Mouse (Mus musculus) midbrain, embryonic 13.5 days (tissue): ENCODE results near the gene Dbi. TPM values are rescaled to one million over a fixed set of nuclear protein-coding genes. Genes with fewer than 3 reads are reported as not detected.

Experiments
- ATAC-seq: fragments of 200-750 bp; cut with Nextera tagmentation; 2 replicates; pipeline ENCODE4 v1.8.0; 2017; ENCODE audit warnings: mild to moderate bottlenecking, moderate TSS enrichment, moderate library complexity
- H3K27ac ChIP-seq: fragments of 300-500 bp; sonication (generic); 2 replicates; pipeline ENCODE4 v1.5.1; 2015; ENCODE audit warnings: inconsistent platforms, mild to moderate bottlenecking, moderate library complexity
- H3K27me3 ChIP-seq: fragments of 300-500 bp; sonication (generic); 2 replicates; pipeline ENCODE4 v1.6.1; 2015; ENCODE audit warnings: mild to moderate bottlenecking, inconsistent platforms
- H3K36me3 ChIP-seq: fragments of 300-500 bp; sonication (generic); 2 replicates; pipeline ENCODE4 v1.6.1; 2015; ENCODE audit warnings: mild to moderate bottlenecking, inconsistent platforms
- H3K4me1 ChIP-seq: fragments of 300-500 bp; sonication (generic); replicated peaks from 2 replicates; pipeline ENCODE4 v1.6.1; 2015; ENCODE audit warnings: inconsistent platforms
- H3K4me2 ChIP-seq: fragments of 300-500 bp; sonication (generic); replicated peaks from 2 replicates; pipeline ENCODE4 v1.6.1; 2015; ENCODE audit warnings: moderate library complexity, mild to moderate bottlenecking, inconsistent platforms
- H3K4me3 ChIP-seq: fragments of 300-500 bp; sonication (generic); replicated peaks from 2 replicates; pipeline ENCODE4 v1.5.1; 2015; ENCODE audit warnings: mild to moderate bottlenecking, inconsistent platforms
- H3K9ac ChIP-seq: fragments of 300-500 bp; sonication (generic); replicated peaks from 2 replicates; pipeline ENCODE4 v1.6.1; 2015; ENCODE audit warnings: mild to moderate bottlenecking, inconsistent platforms
- H3K9me3 ChIP-seq: fragments of 300-500 bp; sonication (generic); 2 replicates; pipeline ENCODE4 v1.6.1; 2016; ENCODE audit warnings: mild to moderate bottlenecking, inconsistent platforms
- WGBS: fragments of 180-500 bp; shearing (Covaris S2); methylation state at CpG from one replicate; pipeline ENCODE4 v1.1.7; 2015; 5-methylcytosine and 5-hydroxymethylcytosine counted together
- polyA plus RNA-seq: library from polyadenylated mRNA; unstranded; fragments of >200 nt; fragmentation: Nextera tagmentation; extraction: Ambion mirVana; gene quantifications from 2 replicates; pipeline ENCODE4 v1.2.1, GENCODE M21; 2015

Dbi gene
- polyA plus RNA-seq, 1 experiment from 2014 or later, result 654 TPM

- no peaks in the 10 kb centered on the region for H3K9me3 ChIP-seq
- no peak overlapping the region for H3K9ac ChIP-seq
- H3K4me2 ChIP-seq, result no peak overlapping the region
- no peaks in the 10 kb centered on the region for H3K36me3 ChIP-seq
- H3K27me3 ChIP-seq, result no peaks in the 10 kb centered on the region
- no peak overlapping the region for H3K27ac ChIP-seq
- no peak overlapping the region for H3K4me3 ChIP-seq
- H3K4me1 ChIP-seq, result peaks cover 15% of the 10 kb centered on the region
- WGBS, result 88% methylated on average over 9 of the region's 9 CpGs
- no peak for ATAC-seq
Measured at GRCm38 (mm10) chr1:120140144-120140693, 19.3 kb upstream of the Dbi start.

DNA sequence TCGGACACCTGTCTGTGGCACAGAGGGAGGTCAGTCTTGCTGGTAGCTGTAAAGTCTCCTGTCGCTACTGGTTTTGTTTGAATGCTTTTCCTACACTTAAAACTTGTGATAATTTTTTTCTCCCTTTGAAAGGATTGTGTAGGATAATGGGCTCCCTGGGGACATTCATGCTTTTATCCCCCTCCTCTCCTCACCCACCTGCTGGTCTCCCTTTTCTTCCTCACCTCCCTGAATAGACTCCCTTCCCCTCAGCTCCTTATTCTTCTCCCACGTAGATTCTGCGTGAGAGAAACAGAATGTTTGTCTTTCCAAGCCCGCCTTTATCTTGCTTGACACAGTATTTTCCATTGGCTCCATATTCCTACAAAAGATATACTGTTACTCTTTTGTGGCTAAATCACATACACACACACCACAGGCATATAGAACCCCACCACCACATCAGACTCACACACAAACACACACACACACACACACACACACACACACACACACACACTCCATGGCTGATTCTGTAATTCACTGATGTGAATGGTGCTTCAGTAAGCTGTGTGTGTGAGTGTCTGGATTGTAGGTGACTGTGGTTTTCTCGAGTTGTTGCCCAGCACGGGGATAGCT, 18.2 kb upstream of the Dbi start:
- Histone ChIP-seq H3K4me1 (peaks cover 15% of the 10 kb centered on the region), H3K36me3 (no peaks in the 10 kb centered on the region), H3K27me3 (no peaks in the 10 kb centered on the region), H3K4me3 (no peak overlapping the region), H3K9me3 (no peaks in the 10 kb centered on the region), H3K4me2 (no peak overlapping the region), H3K9ac (no peak overlapping the region), H3K27ac (no peak overlapping the region)
- ATAC-seq, result peak; percentile 51; the same call in 1 of the 2 replicates
- WGBS, result 25% methylated on average over 7 of the region's 7 CpGs

GRCm38 (mm10) chr1:120135934-120136786, 15.3 kb upstream of the Dbi start:
- no peak overlapping the region for H3K9ac ChIP-seq
- no peaks in the 10 kb centered on the region for H3K27me3 ChIP-seq
- ATAC-seq, result peak; percentile 32; the same call in 1 of the 2 replicates
- H3K27ac ChIP-seq, result no peak overlapping the region
- H3K36me3 ChIP-seq, result peaks cover 3% of the 10 kb centered on the region; the same call in 1 of the 2 replicates
- H3K4me3 ChIP-seq, result no peak overlapping the region
- WGBS, result 87% methylated on average over 7 of the region's 7 CpGs
- H3K4me1 ChIP-seq, result peaks cover 12% of the 10 kb centered on the region
- H3K9me3 ChIP-seq, result peaks cover 8% of the 10 kb centered on the region; the same call in 1 of the 2 replicates
- H3K4me2 ChIP-seq, result no peak overlapping the region

DNA sequence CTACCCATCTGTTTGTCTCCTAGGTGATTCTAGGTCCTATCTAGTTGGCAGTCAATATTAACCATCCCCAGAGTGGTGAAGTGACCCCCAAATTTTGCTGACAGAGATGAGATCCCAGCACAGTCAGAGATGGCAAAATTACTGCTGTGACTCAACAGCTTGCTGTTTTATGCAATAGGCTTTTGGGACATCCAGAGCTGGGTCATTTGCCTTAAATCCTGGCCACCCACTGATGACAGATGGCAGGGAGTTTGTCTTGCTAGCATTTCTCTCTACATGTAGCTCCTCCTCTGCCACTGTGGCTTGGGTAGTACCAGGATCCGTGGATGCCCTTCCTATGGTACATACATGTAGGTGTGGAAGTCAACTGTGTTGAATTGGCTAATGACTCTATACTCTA, 11.5 kb upstream of the Dbi start:
- H3K4me1 ChIP-seq, result no peaks in the 10 kb centered on the region
- H3K4me3 ChIP-seq, result no peak overlapping the region
- H3K27me3 ChIP-seq, result no peaks in the 10 kb centered on the region
- WGBS, result 96% methylated on average over 1 of the region's 1 CpGs
- H3K36me3 ChIP-seq, result peaks cover 3% of the 10 kb centered on the region; the same call in 1 of the 2 replicates
- H3K4me2 ChIP-seq, result no peak overlapping the region
- no peak overlapping the region for H3K9ac ChIP-seq
- ATAC-seq, result no peak
- no peak overlapping the region for H3K27ac ChIP-seq
- H3K9me3 ChIP-seq, result peaks cover 8% of the 10 kb centered on the region; the same call in 1 of the 2 replicates

GRCm38 (mm10) chr1:120126318-120126717, 5.4 kb upstream of the Dbi start:
- no peak overlapping the region for H3K4me2 ChIP-seq
- no peaks in the 10 kb centered on the region for H3K36me3 ChIP-seq
- no peak overlapping the region for H3K27ac ChIP-seq
- no peak overlapping the region for H3K9ac ChIP-seq
- no peak for ATAC-seq
- H3K4me1 ChIP-seq, result peaks cover 8% of the 10 kb centered on the region
- 87% methylated on average over 9 of the region's 9 CpGs for WGBS
- H3K27me3 ChIP-seq, result no peaks in the 10 kb centered on the region
- H3K9me3 ChIP-seq, result no peaks in the 10 kb centered on the region
- H3K4me3 ChIP-seq, result no peak overlapping the region

DNA sequence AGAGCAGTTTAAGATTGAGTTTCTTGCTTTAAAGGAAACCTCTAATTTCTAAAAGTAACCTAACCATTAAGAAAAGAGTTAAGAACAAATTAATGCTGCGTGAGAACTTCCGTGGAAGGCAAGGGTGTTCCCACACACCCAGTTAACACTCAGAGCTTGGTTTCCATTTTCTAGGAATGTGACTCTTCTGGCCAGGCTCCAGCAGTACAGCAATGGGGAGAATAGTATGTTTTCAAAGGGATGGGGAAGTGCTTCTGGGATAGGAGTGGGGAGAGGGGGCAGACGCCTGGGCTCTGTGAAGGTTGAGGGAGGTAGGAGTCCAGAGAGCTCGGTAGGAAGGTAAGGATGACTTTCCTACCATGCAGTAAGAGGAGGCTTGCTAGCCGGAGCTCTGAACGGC, 4.6 kb upstream of the Dbi start:
- Histone ChIP-seq H3K36me3 (no peaks in the 10 kb centered on the region), H3K27ac (no peak overlapping the region), H3K9me3 (no peaks in the 10 kb centered on the region), H3K4me2 (no peak overlapping the region), H3K9ac (no peak overlapping the region), H3K27me3 (no peaks in the 10 kb centered on the region), H3K4me3 (no peak overlapping the region), H3K4me1 (peaks cover 8% of the 10 kb centered on the region)
- no peak for ATAC-seq
- WGBS, result 85% methylated on average over 6 of the region's 6 CpGs

DNA sequence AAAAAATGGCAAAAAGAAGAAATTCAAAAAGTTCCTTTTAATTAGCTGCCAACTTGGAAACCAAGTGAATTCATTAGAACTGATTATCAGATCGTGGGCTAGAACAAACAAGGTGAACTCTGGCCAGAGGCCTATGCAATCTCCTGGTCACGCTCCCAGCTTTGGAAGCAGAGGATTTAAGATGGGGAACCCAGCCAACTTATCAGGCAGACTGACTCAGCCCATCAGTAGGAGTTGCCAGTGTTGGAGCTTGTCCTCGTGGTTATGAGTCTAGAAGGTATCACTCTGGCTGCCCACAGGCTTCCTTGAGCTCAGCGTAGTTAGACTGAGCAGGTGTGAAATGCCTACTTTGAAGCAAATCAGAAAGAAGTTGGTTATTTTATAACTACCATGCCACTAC, 4.0 kb upstream of the Dbi start:
- H3K27me3 ChIP-seq, result no peaks in the 10 kb centered on the region
- H3K4me1 ChIP-seq, result peaks cover 15% of the 10 kb centered on the region
- H3K27ac ChIP-seq, result no peak overlapping the region
- ATAC-seq, result no peak
- H3K4me2 ChIP-seq, result no peak overlapping the region
- no peaks in the 10 kb centered on the region for H3K36me3 ChIP-seq
- no peak overlapping the region for H3K4me3 ChIP-seq
- no peaks in the 10 kb centered on the region for H3K9me3 ChIP-seq
- H3K9ac ChIP-seq, result no peak overlapping the region
- 84% methylated on average over 4 of the region's 4 CpGs for WGBS

DNA sequence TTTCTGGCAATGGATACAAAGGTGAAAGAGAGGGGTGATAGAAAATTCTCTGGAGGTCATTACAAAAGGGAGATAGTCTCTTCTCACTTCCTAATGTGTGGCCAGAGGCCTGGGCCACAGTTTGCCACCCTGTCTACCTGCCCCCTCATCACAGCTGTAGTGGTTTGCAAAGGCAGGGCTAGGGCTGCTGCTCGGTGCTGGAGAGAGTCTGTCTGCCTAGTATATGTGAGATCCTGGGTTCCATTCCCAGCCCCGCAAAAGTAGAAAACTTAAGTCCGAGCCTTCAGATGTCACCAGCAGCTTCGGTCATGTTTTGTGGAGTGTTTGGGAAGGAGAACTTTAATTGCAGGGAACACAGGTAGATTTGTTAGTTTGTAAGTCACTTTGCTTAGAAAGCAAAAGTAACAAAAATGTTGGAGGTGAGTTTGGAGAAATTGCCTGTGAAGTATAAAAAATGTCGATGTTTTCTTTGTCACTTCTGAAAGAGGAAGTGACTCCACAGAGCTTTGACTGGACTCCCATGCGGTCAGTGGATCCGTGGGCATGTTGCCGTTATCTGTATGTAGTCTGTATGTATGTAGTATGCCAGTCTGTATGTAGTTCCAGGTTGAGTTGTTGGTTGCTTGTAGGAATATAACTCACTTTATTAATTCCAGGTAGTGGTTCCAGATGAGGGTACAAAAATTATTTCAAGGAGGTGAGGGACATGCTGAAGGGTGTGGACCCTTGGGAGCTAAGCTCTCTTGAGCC, 1.9 kb upstream of the Dbi start:
- Histone ChIP-seq H3K4me2 (no peak overlapping the region), H3K9me3 (no peaks in the 10 kb centered on the region), H3K9ac (no peak overlapping the region), H3K4me1 (peaks cover 35% of the 10 kb centered on the region), H3K36me3 (no peaks in the 10 kb centered on the region; the same call in 1 of the 2 replicates), H3K27me3 (no peaks in the 10 kb centered on the region), H3K4me3 (no peak overlapping the region), H3K27ac (no peak overlapping the region)
- 95% methylated on average over 8 of the region's 8 CpGs for WGBS
- ATAC-seq, result no peak

- Histone ChIP-seq H3K27ac (no peak overlapping the region), H3K9ac (peak overlapping the region; percentile 67; the same call in 1 of the 2 replicates), H3K4me1 (peaks cover 36% of the 10 kb centered on the region), H3K4me2 (peak overlapping the region; percentile 85), H3K4me3 (peak overlapping the region; percentile 63), H3K36me3 (no peaks in the 10 kb centered on the region; the same call in 1 of the 2 replicates), H3K9me3 (no peaks in the 10 kb centered on the region), H3K27me3 (no peaks in the 10 kb centered on the region)
- WGBS, result 91% methylated on average over 9 of the region's 9 CpGs
- ATAC-seq, result no peak
Measured at GRCm38 (mm10) chr1:120121930-120122530, 1.2 kb upstream of the Dbi start.

- peak overlapping the region; percentile 90 for H3K27ac ChIP-seq
- H3K4me2 ChIP-seq, result peak overlapping the region; percentile 85
- H3K4me1 ChIP-seq, result peaks cover 36% of the 10 kb centered on the region
- H3K9me3 ChIP-seq, result no peaks in the 10 kb centered on the region
- H3K9ac ChIP-seq, result peak overlapping the region; percentile 80
- no peaks in the 10 kb centered on the region for H3K27me3 ChIP-seq
- peak overlapping the region; percentile 63 for H3K4me3 ChIP-seq
- peak; percentile 68 for ATAC-seq
- WGBS, result 6% methylated on average over 24 of the region's 24 CpGs
- H3K36me3 ChIP-seq, result peaks cover 11% of the 10 kb centered on the region
Measured at GRCm38 (mm10) chr1:120120141-120120968, 523 bp downstream of the Dbi start.

- Histone ChIP-seq H3K27me3 (no peaks in the 10 kb centered on the region), H3K4me1 (peaks cover 36% of the 10 kb centered on the region), H3K9me3 (no peaks in the 10 kb centered on the region), H3K27ac (no peak overlapping the region), H3K4me3 (peak overlapping the region; percentile 63), H3K9ac (peak overlapping the region; percentile 80), H3K4me2 (peak overlapping the region; percentile 85), H3K36me3 (peaks cover 21% of the 10 kb centered on the region)
- 93% methylated on average over 4 of the region's 4 CpGs for WGBS
- ATAC-seq, result no peak
Measured at GRCm38 (mm10) chr1:120119389-120119788, 1.5 kb downstream of the Dbi start.
